Mouse (Mus musculus) CD4-positive, CD25-positive, alpha-beta regulatory T cell, adult 4 months (primary cell): Measurements from ENCODE around the gene 2300003K06Rik. TPM values are rescaled to one million over a fixed set of nuclear protein-coding genes. Genes with fewer than 3 reads are reported as not detected.
"Not testable (repeated sequence)": the region's sequence is repeated elsewhere in the genome, so short reads cannot be mapped to it uniquely, and the experiment has no call there.

Experiments
- ATAC-seq: one replicate; pipeline ENCODE4 v1.8.0; 2017
- polyA plus RNA-seq, 2 experiments: library from polyadenylated mRNA; unstranded; fragments of 100-300 nt; shearing (Covaris generic); gene quantifications; one replicate each; pipeline ENCODE4 v1.2.1; 2017

The 2300003K06Rik gene
- polyA plus RNA-seq: not detected

GRCm38 (mm10) chr11:99837966-99838365 is at the start of gene 2300003K06Rik:
Gene 2300003K06Rik (minus strand): TSS chr11:99838066.
- ATAC-seq: no peak

DNA sequence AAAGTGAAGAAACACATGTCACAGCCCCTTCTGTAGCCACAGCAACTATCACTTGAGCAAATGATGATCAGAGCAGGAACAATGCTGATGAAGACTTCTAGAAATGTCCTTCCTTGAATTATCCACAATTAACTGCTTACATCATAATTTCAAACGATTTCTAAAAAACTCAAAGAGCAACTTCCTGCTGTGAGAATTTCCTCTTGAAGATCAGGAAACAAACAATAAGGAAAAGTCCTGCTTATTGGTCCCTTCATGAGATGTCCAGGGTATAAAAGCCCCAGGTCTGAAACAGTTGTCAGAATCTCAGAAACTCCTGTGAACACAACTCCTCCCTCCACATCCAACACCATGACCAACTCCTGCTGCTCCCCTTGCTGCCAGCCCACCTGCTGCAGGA is 41.0 kb upstream of the 2300003K06Rik start, which contains the start of gene Gm11567:
Gene Gm11567 (plus strand): TSS at position 301 of the 400 bp plus-strand sequence.
- ATAC-seq: not testable (repeated sequence)

GRCm38 (mm10) chr11:99873089-99873488 is 35.2 kb upstream of the 2300003K06Rik start, which contains the start of gene Krtap9-1:
Gene Krtap9-1 (plus strand): TSS chr11:99873389.
- ATAC-seq: not testable (repeated sequence)

DNA sequence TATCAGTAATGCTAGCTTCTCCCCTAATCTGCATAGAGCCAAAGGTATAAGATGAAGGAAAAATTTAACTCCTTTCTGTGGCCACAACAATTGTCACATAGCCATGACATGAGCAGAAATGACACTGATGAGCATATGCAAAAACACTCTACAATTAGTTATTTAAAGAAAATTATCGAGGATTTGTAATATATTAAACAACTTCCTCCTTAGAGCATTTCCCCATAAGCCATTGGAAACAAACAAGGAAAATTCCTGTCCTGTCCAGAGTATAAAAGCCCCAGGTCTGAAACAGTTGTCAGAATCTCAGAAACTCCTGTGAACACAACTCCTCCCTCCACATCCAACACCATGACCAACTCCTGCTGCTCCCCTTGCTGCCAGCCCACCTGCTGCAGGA is 26.3 kb upstream of the 2300003K06Rik start, which contains the start of gene Gm11559:
Gene Gm11559 (plus strand): TSS at position 301 of the 400 bp plus-strand sequence.
- not testable (repeated sequence) for ATAC-seq

GRCm38 (mm10) chr11:99858761-99859160 is 20.9 kb upstream of the 2300003K06Rik start:
- no peak for ATAC-seq

GRCm38 (mm10) chr11:99857617-99858016 is 19.8 kb upstream of the 2300003K06Rik start, which contains the start of gene Gm11568:
Gene Gm11568 (plus strand): TSS chr11:99857917.
- ATAC-seq: no peak

- ATAC-seq: no peak
Measured at GRCm38 (mm10) chr11:99854121-99854520, 16.3 kb upstream of the 2300003K06Rik start.

DNA sequence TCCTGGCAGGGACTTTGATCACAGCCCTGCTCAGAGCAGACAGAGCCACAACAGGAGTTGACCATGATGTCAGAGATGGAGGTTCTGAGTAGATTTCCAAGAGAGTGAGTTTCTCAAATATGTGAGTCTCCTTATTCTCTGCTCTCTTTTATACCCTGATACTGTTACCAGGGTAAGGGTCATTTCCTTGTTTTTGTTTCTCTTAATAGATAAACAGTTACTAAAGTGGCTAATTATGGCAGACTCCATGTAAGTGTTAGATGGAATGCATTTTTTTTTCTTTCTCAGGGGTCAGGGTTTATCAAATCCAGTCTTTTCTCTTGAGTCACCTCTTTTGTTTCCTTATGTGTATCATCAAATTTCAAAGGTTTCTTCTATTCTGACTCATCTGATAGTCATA is 13.6 kb upstream of the 2300003K06Rik start, which contains the start of gene Krtap4-16:
Gene Krtap4-16 (minus strand): TSS at position 101 of the 400 bp plus-strand sequence.
- no peak for ATAC-seq

GRCm38 (mm10) chr11:99846746-99847145 is 8.9 kb upstream of the 2300003K06Rik start:
- ATAC-seq: no peak

DNA sequence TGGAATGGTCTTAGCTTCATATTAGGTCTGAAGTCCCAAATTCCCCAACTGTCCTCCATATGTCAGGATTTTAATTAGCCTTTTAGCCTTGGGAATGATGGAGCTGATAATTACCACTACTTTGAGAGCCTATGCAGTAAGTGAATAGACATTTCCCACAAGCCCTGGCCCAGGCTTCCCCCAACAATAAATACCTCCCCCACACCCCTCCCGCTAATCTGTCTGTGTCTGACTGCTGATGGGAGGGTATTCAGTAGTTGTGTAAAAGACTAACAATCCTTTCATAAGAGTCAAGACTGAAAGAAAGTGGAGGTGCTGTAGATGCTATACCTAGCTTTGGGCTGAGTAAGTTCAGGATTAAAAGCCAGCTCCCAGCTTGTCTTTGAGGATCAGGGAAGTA is 4.3 kb upstream of the 2300003K06Rik start:
- no peak for ATAC-seq

- ATAC-seq: not testable (repeated sequence)
Measured at GRCm38 (mm10) chr11:99815566-99815965, 22.3 kb downstream of the 2300003K06Rik start, which contains the start of gene Gm11564. Gene Gm11564 (minus strand): TSS chr11:99815666.

GRCm38 (mm10) chr11:99809792-99810191 is 28.1 kb downstream of the 2300003K06Rik start, which contains the start of gene Krtap4-13:
Gene Krtap4-13 (minus strand): TSS chr11:99809892.
- not testable (repeated sequence) for ATAC-seq

DNA sequence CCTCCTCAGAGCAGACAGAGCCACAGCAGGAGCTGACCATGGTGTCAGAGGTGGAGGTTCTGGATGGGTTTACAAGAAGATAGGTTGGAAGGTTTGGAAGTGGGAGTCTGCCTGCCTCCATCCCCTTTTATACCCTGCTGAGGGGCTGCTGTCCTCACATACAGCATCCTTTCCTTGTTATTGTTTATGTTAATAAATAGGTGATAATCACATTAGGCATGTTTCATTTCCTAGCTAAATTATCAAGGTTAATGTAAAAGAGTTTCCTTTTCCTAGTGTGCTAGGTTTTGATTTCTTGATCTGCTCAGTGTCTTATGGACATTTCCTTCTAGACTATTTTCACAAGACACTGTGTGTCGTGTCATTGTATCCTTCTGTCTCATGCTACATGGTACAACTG is 33.5 kb downstream of the 2300003K06Rik start, which contains the start of gene Gm11554:
Gene Gm11554 (minus strand): TSS at position 101 of the 400 bp plus-strand sequence.
- not testable (repeated sequence) for ATAC-seq

DNA sequence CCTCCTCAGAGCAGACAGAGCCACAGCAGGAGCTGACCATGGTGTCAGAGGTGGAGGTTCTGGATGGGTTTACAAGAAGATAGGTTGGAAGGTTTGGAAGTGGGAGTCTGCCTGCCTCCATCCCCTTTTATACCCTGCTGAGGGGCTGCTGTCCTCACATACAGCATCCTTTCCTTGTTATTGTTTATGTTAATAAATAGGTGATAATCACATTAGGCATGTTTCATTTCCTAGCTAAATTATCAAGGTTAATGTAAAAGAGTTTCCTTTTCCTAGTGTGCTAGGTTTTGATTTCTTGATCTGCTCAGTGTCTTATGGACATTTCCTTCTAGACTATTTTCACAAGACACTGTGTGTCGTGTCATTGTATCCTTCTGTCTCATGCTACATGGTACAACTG is 39.0 kb downstream of the 2300003K06Rik start, which contains the start of gene Gm11569:
Gene Gm11569 (minus strand): TSS at position 101 of the 400 bp plus-strand sequence.
- ATAC-seq: not testable (repeated sequence)

DNA sequence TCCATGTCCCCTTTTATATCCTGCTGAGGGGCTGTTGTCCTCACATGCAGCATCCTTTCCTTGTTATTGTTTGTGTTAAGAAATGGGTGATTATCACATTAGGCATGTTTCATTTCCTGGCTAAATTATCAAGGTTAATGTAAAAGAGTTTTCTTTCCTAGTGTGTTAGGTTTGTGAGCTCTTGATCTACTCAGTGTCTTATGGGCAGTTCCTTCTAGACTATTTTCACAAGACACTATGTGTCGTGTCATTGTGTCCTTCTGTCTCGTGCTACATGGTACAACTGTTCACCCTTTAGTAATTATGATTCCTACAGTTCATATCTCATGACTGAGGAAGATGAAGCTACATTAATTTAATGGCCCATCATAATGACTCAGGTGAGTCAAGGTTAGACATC is 44.5 kb downstream of the 2300003K06Rik start, which contains the start of gene Gm11596:
Gene Gm11596 (minus strand): TSS at position 101 of the 400 bp plus-strand sequence.
- no peak for ATAC-seq

Other genes with a start within 250 kb of the 2300003K06Rik start
- gene Krtap1-3, start 246.7 kb downstream of the 2300003K06Rik start, polyA plus RNA-seq: not detected
- gene Krtap9-3, start 240.0 kb downstream of the 2300003K06Rik start, polyA plus RNA-seq: not detected
- not detected for gene Gm11938, start 234.8 kb downstream of the 2300003K06Rik start, polyA plus RNA-seq
- not detected for gene Gm11937, start 227.9 kb downstream of the 2300003K06Rik start, polyA plus RNA-seq
- not detected for gene Krtap2-4, start 223.2 kb downstream of the 2300003K06Rik start, polyA plus RNA-seq
- not detected for gene Gm11562, start 217.6 kb downstream of the 2300003K06Rik start, polyA plus RNA-seq
- not detected for gene Krtap4-1, start 209.8 kb downstream of the 2300003K06Rik start, polyA plus RNA-seq
- gene Krtap4-2, start 203.0 kb downstream of the 2300003K06Rik start, polyA plus RNA-seq: not detected
- not detected for gene Krtap4-7, start 194.0 kb downstream of the 2300003K06Rik start, polyA plus RNA-seq
- not detected for gene Gm11555, start 187.8 kb downstream of the 2300003K06Rik start, polyA plus RNA-seq
- gene Gm11563, start 179.1 kb downstream of the 2300003K06Rik start, polyA plus RNA-seq: not detected
- not detected for gene Krtap4-6, start 172.1 kb downstream of the 2300003K06Rik start, polyA plus RNA-seq
- not detected for gene Gm14190, start 147.3 kb downstream of the 2300003K06Rik start, polyA plus RNA-seq
- not detected for gene Gm14180, start 103.8 kb downstream of the 2300003K06Rik start, polyA plus RNA-seq
- not detected for gene Gm11595, start 65.2 kb downstream of the 2300003K06Rik start, polyA plus RNA-seq
- gene Krtap4-8, start 57.4 kb downstream of the 2300003K06Rik start, polyA plus RNA-seq: not detected
- not detected for gene Krtap4-9, start 52.9 kb downstream of the 2300003K06Rik start, polyA plus RNA-seq
- not detected for gene Gm11596, start 44.6 kb downstream of the 2300003K06Rik start, polyA plus RNA-seq
- gene Gm11569, start 39.1 kb downstream of the 2300003K06Rik start, polyA plus RNA-seq: not detected
- gene Gm11554, start 33.6 kb downstream of the 2300003K06Rik start, polyA plus RNA-seq: not detected
- gene Krtap4-13, start 28.2 kb downstream of the 2300003K06Rik start, polyA plus RNA-seq: not detected
- gene Gm11564, start 22.4 kb downstream of the 2300003K06Rik start, polyA plus RNA-seq: not detected
- not detected for gene Krtap4-16, start 13.5 kb upstream of the 2300003K06Rik start, polyA plus RNA-seq
- gene Gm11568, start 19.9 kb upstream of the 2300003K06Rik start, polyA plus RNA-seq: not detected
- not detected for gene Gm11559, start 26.4 kb upstream of the 2300003K06Rik start, polyA plus RNA-seq
- gene Krtap9-1, start 35.3 kb upstream of the 2300003K06Rik start, polyA plus RNA-seq: not detected
- gene Gm11567, start 41.1 kb upstream of the 2300003K06Rik start, polyA plus RNA-seq: not detected
- not detected for gene Krtap31-1, start 69.9 kb upstream of the 2300003K06Rik start, polyA plus RNA-seq
- not detected for gene Gm11565, start 76.7 kb upstream of the 2300003K06Rik start, polyA plus RNA-seq
- not detected for gene Krtap31-2, start 98.2 kb upstream of the 2300003K06Rik start, polyA plus RNA-seq
- not detected for gene Krtap9-5, start 110.4 kb upstream of the 2300003K06Rik start, polyA plus RNA-seq
- gene Krtap29-1, start 141.0 kb upstream of the 2300003K06Rik start, polyA plus RNA-seq: not detected
- gene Krtap16-1, start 148.5 kb upstream of the 2300003K06Rik start, polyA plus RNA-seq: not detected
- not detected for gene Krtap17-1, start 155.9 kb upstream of the 2300003K06Rik start, polyA plus RNA-seq
- not detected for gene Krt33a, start 178.1 kb upstream of the 2300003K06Rik start, polyA plus RNA-seq
- gene Krt33b, start 191.8 kb upstream of the 2300003K06Rik start, polyA plus RNA-seq: not detected
- gene Krt34, start 203.5 kb upstream of the 2300003K06Rik start, polyA plus RNA-seq: not detected
- gene Krt31, start 212.5 kb upstream of the 2300003K06Rik start, polyA plus RNA-seq: not detected